Mouse (Mus musculus) G1E (cell line): ENCODE measurements around the gene Esr2. TPM values are rescaled to one million over a fixed set of nuclear protein-coding genes. Genes with fewer than 3 reads are reported as not detected.

Experiments
- ATAC-seq: 2 replicates; pipeline ENCODE4 v1.8.0; 2016; ENCODE audit warnings: mild to moderate bottlenecking; ENCODE audit not compliant: insufficient number of reproducible peaks, poor library complexity, low FRiP score, severe bottlenecking; ENCODE audit errors: extremely low read depth
- DNase-seq: peaks from one replicate; pipeline ENCODE4 v3.0.0; 2012; ENCODE audit warnings: low spot score
- H3K27me3 ChIP-seq: 2 replicates; pipeline ENCODE4 v1.6.1; 2012; ENCODE audit warnings: mild to moderate bottlenecking, low read length, inconsistent platforms; ENCODE audit not compliant: insufficient read depth
- H3K36me3 ChIP-seq: replicated peaks from 2 replicates; pipeline ENCODE3; 2012; ENCODE audit warnings: mild to moderate bottlenecking, inconsistent platforms
- H3K4me1 ChIP-seq: 2 replicates; pipeline ENCODE4 v1.6.1; 2012; ENCODE audit warnings: low read depth, low read length, inconsistent platforms, mixed read lengths; ENCODE audit not compliant: insufficient read depth
- H3K4me3 ChIP-seq: 2 replicates; pipeline ENCODE4 v1.5.1; 2012; ENCODE audit warnings: low read depth, mild to moderate bottlenecking, inconsistent platforms, low read length, moderate library complexity, mixed read lengths
- H3K9me3 ChIP-seq: replicated peaks from 2 replicates; pipeline ENCODE4 v1.6.1; 2012; ENCODE audit warnings: inconsistent platforms
- CTCF ChIP-seq: IDR thresholded peaks from 2 replicates; pipeline ENCODE4 v1.5.1; 2012; ENCODE audit warnings: low read depth, low read length, inconsistent platforms, mixed read lengths
- GATA1 ChIP-seq: IDR thresholded peaks from 2 replicates; pipeline ENCODE4 v1.6.1; 2012; ENCODE audit warnings: borderline replicate concordance, low read length, inconsistent platforms, mixed read lengths
- GATA2 ChIP-seq: IDR thresholded peaks from 2 replicates; pipeline ENCODE4 v1.6.1; 2012; ENCODE audit warnings: low read depth, low read length, inconsistent platforms, borderline replicate concordance
- POLR2AphosphoS5 ChIP-seq: IDR thresholded peaks from 2 replicates; pipeline ENCODE4 v1.6.1; 2012; ENCODE audit warnings: low read depth, low read length, inconsistent platforms; ENCODE audit not compliant: insufficient replicate concordance
- TAL1 ChIP-seq: conservative IDR thresholded peaks from 2 replicates; pipeline ENCODE4 v1.6.1; 2012; ENCODE audit warnings: low read depth, low read length, inconsistent platforms, mixed read lengths
- polyA plus RNA-seq: library from polyadenylated mRNA; stranded (reverse); fragments of >175 nt; gene quantifications from 2 replicates; pipeline ENCODE4 v1.2.3, GENCODE M21; 2012
- total RNA-seq, 2 experiments: library from RNA; stranded (forward) in 1 of 2; stranded (reverse) in 1 of 2; fragments of 200-1000 nt in 1 of 2; fragments of >200 nt in 1 of 2; fragmentation: Nextera tagmentation in 1 of 2; gene quantifications; 2 replicates each; pipeline ENCODE4 v1.2.3; 2014 to 2017

Esr2 gene
- total and polyA plus RNA-seq, 3 experiments: 0.05 TPM; not detected in 2

GRCm38 (mm10) chr12:76080876-76081556 is 96.0 kb downstream of the Esr2 start:
- H3K4me1 ChIP-seq: no peaks in the 10 kb centered on the region
- H3K9me3 ChIP-seq: no peaks in the 10 kb centered on the region
- no peaks in the 10 kb centered on the region for H3K36me3 ChIP-seq
- ATAC-seq: no peak
- peaks cover 17% of the 10 kb centered on the region; the same call in 1 of the 2 replicates for H3K27me3 ChIP-seq
- no peak overlapping the region for H3K4me3 ChIP-seq
- DNase-seq: no peak
- TF ChIP-seq TAL1 (no peak), CTCF (no peak), POLR2AphosphoS5 (no peak), GATA1 (no peak), GATA2 (no peak)

- H3K4me3 ChIP-seq: no peak overlapping the region
- TF ChIP-seq POLR2AphosphoS5: no peak
- TF ChIP-seq GATA2: no peak
- TF ChIP-seq CTCF: no peak
- TF ChIP-seq GATA1: no peak
- TF ChIP-seq TAL1: no peak
- ATAC-seq (no peak), DNase-seq (no peak)
- no peaks in the 10 kb centered on the region for H3K4me1 ChIP-seq
- no peaks in the 10 kb centered on the region for H3K9me3 ChIP-seq
- H3K36me3 ChIP-seq: no peaks in the 10 kb centered on the region
- peaks cover 24% of the 10 kb centered on the region for H3K27me3 ChIP-seq
Measured at GRCm38 (mm10) chr12:76073981-76074380, 103.1 kb downstream of the Esr2 start.

- Histone ChIP-seq H3K9me3 (no peaks in the 10 kb centered on the region), H3K27me3 (peaks cover 21% of the 10 kb centered on the region), H3K4me3 (no peak overlapping the region), H3K36me3 (no peaks in the 10 kb centered on the region), H3K4me1 (no peaks in the 10 kb centered on the region)
- ATAC-seq: no peak
- TF ChIP-seq GATA2 (no peak), POLR2AphosphoS5 (no peak)
- no peak for DNase-seq
Measured at GRCm38 (mm10) chr12:76073066-76073826, 103.8 kb downstream of the Esr2 start.

GRCm38 (mm10) chr12:76071935-76072849 is 104.9 kb downstream of the Esr2 start:
- no peaks in the 10 kb centered on the region for H3K36me3 ChIP-seq
- H3K4me3 ChIP-seq: no peak overlapping the region
- no peaks in the 10 kb centered on the region for H3K4me1 ChIP-seq
- TF ChIP-seq CTCF: no peak
- no peak for TF ChIP-seq POLR2AphosphoS5
- TF ChIP-seq GATA1: no peak
- TF ChIP-seq TAL1: no peak
- TF ChIP-seq GATA2: no peak
- ATAC-seq: no peak
- peaks cover 21% of the 10 kb centered on the region for H3K27me3 ChIP-seq
- no peak for DNase-seq
- H3K9me3 ChIP-seq: no peaks in the 10 kb centered on the region

Other genes with a start within 250 kb of the Esr2 start
- gene Tex21, start 69.5 kb upstream of the Esr2 start, total RNA-seq (2014; fragmentation: Nextera tagmentation): 5.7 and 6.8 TPM in 2 replicates
- gene Tex21, start 69.5 kb upstream of the Esr2 start, total RNA-seq (2017): 0.66 and 0.81 TPM in 2 replicates
- gene Tex21, start 69.5 kb upstream of the Esr2 start, polyA plus RNA-seq: 0.19 and 0.26 TPM in 2 replicates
- gene Mthfd1, start 78.0 kb upstream of the Esr2 start, total RNA-seq (2014; fragmentation: Nextera tagmentation): 164 and 185 TPM in 2 replicates
- 253 TPM in 2 replicates for gene Mthfd1, start 78.0 kb upstream of the Esr2 start, total RNA-seq (2017)
- 199 and 228 TPM in 2 replicates for gene Mthfd1, start 78.0 kb upstream of the Esr2 start, polyA plus RNA-seq
- 1.1 and 1.4 TPM in 2 replicates for gene Akap5, start 147.6 kb upstream of the Esr2 start, total RNA-seq (2014; fragmentation: Nextera tagmentation)
- 1.2 and 1.3 TPM in 2 replicates for gene Akap5, start 147.6 kb upstream of the Esr2 start, total RNA-seq (2017)
- 0.08 and 0.20 TPM in 2 replicates for gene Akap5, start 147.6 kb upstream of the Esr2 start, polyA plus RNA-seq
- gene Zbtb25, start 192.3 kb upstream of the Esr2 start, total RNA-seq (2014; fragmentation: Nextera tagmentation): 54.4 and 62.5 TPM in 2 replicates
- 15.5 and 17.5 TPM in 2 replicates for gene Zbtb25, start 192.3 kb upstream of the Esr2 start, total RNA-seq (2017)
- gene Zbtb25, start 192.3 kb upstream of the Esr2 start, polyA plus RNA-seq: 12.1 and 12.2 TPM in 2 replicates
- gene Zbtb1, start 193.0 kb upstream of the Esr2 start, total RNA-seq (2014; fragmentation: Nextera tagmentation): 24.8 and 27.9 TPM in 2 replicates
- 23.1 and 27.2 TPM in 2 replicates for gene Zbtb1, start 193.0 kb upstream of the Esr2 start, total RNA-seq (2017)
- 6.4 and 8.8 TPM in 2 replicates for gene Zbtb1, start 193.0 kb upstream of the Esr2 start, polyA plus RNA-seq
- 6.0 and 7.3 TPM in 2 replicates for gene Hspa2, start 226.9 kb upstream of the Esr2 start, total RNA-seq (2014; fragmentation: Nextera tagmentation)
- 10.7 and 11.3 TPM in 2 replicates for gene Hspa2, start 226.9 kb upstream of the Esr2 start, total RNA-seq (2017)
- 10.3 and 12.0 TPM in 2 replicates for gene Hspa2, start 226.9 kb upstream of the Esr2 start, polyA plus RNA-seq
- not detected in 2 replicates for gene Ppp1r36, start 240.3 kb upstream of the Esr2 start, total RNA-seq (2014; fragmentation: Nextera tagmentation)
- 0.12 and 0.38 TPM in 2 replicates for gene Ppp1r36, start 240.3 kb upstream of the Esr2 start, total RNA-seq (2017)
- gene Ppp1r36, start 240.3 kb upstream of the Esr2 start, polyA plus RNA-seq: not detected in 2 replicates